Mouse (Mus musculus): ENCODE results near the gene Msi2.

GRCm38 (mm10) chr11:88346066-88346465 lies 372.2 kb downstream of the Msi2 start:
- TF ChIP-seq CTCF (IDR thresholded peaks at IDR 0.05; ENCODE audit: low read depth, low read length), result no peak
- no peak for TF ChIP-seq GATA2 (IDR thresholded peaks at IDR 0.05; ENCODE audit: borderline replicate concordance, low read depth, low read length)
- no peak for TF ChIP-seq GATA1 (IDR thresholded peaks at IDR 0.05; ENCODE audit: borderline replicate concordance, low read length)
